Mouse (Mus musculus): Measurements from ENCODE around the gene Syn3. TPM values are rescaled to one million over a fixed set of nuclear protein-coding genes. Genes with fewer than 3 reads are reported as not detected.

Gene Syn3
- polyA plus RNA-seq, 1 experiment: 2.6 TPM

DNA sequence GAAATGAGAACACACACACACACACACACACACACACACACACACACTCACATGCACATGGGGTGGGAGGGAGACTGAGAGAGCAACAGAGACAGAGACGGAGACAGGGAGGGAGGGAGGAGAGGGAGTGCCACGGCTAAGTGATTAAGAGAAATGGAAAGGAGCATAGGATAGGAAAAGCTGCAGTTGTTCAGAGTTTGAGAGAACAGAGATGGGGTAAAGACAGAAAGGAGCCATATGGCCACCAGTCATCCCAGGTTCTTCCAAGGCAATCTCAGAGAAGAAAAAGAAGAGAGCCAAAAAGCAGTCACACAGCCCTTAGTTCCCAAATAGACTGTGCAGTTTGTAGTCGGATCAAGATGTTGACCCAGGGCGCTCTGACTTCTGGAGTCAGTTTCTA, 240.7 kb downstream of the Syn3 start:
- H3K9ac ChIP-seq (ENCODE audit: low read depth, poor library complexity, severe bottlenecking): no peak overlapping the region
- H3K36me3 ChIP-seq (ENCODE audit: control insufficient read depth, insufficient read depth, low read length, poor library complexity, severe bottlenecking): no peaks in the 10 kb centered on the region
- H3K4me3 ChIP-seq (ENCODE audit: low read depth, low read length): no peak overlapping the region
- H3K27me3 ChIP-seq (ENCODE audit: control insufficient read depth, insufficient read depth, low read length, poor library complexity, severe bottlenecking): no peaks in the 10 kb centered on the region
- no peaks in the 10 kb centered on the region for H3K4me1 ChIP-seq (ENCODE audit: control insufficient read depth, insufficient read depth, low read length)
- TF ChIP-seq EP300 (IDR thresholded peaks at IDR 0.05; ENCODE audit: insufficient read depth, low read depth, low read length) (no peak), POLR2A (IDR thresholded peaks at IDR 0.05; ENCODE audit: insufficient read depth, low read length) (no peak), CTCF (IDR thresholded peaks at IDR 0.05; ENCODE audit: low read depth, low read length) (no peak)
- no peak overlapping the region for H3K27ac ChIP-seq (ENCODE audit: insufficient read depth, low read length)
- no peaks in the 10 kb centered on the region for H3K9me3 ChIP-seq (replicated peaks; ENCODE audit: control insufficient read depth, insufficient read depth, low read length, poor library complexity, severe bottlenecking)

DNA sequence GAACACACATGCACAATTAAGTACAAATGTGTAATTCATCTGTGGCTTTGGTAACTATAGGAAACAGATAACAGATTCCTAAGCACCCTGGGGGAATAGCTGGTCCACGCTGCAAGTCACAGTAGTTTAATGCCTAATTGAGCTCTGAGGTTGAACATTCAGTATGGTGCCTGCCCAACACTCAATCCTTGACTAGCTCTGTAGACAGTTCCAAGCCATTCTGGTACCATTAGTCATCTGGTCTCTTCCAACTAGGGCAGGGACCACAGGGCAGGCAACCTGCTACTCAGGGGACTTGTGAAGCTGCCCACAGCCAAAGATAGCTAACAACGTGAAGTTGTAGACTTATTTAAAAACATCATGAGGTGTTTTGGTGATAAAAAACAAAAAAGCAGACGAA, 241.7 kb downstream of the Syn3 start:
- no peak overlapping the region for H3K4me3 ChIP-seq (ENCODE audit: low read depth, low read length)
- no peak overlapping the region for H3K27ac ChIP-seq (ENCODE audit: insufficient read depth, low read length)
- no peaks in the 10 kb centered on the region for H3K36me3 ChIP-seq (ENCODE audit: control insufficient read depth, insufficient read depth, low read length, poor library complexity, severe bottlenecking)
- no peaks in the 10 kb centered on the region for H3K27me3 ChIP-seq (ENCODE audit: control insufficient read depth, insufficient read depth, low read length, poor library complexity, severe bottlenecking)
- H3K9ac ChIP-seq (ENCODE audit: low read depth, poor library complexity, severe bottlenecking): no peak overlapping the region
- TF ChIP-seq EP300 (IDR thresholded peaks at IDR 0.05; ENCODE audit: insufficient read depth, low read depth, low read length): no peak
- no peak for TF ChIP-seq CTCF (IDR thresholded peaks at IDR 0.05; ENCODE audit: low read depth, low read length)
- TF ChIP-seq POLR2A (IDR thresholded peaks at IDR 0.05; ENCODE audit: insufficient read depth, low read length): no peak
- no peaks in the 10 kb centered on the region for H3K4me1 ChIP-seq (ENCODE audit: control insufficient read depth, insufficient read depth, low read length)
- H3K9me3 ChIP-seq (replicated peaks; ENCODE audit: control insufficient read depth, insufficient read depth, low read length, poor library complexity, severe bottlenecking): no peaks in the 10 kb centered on the region

DNA sequence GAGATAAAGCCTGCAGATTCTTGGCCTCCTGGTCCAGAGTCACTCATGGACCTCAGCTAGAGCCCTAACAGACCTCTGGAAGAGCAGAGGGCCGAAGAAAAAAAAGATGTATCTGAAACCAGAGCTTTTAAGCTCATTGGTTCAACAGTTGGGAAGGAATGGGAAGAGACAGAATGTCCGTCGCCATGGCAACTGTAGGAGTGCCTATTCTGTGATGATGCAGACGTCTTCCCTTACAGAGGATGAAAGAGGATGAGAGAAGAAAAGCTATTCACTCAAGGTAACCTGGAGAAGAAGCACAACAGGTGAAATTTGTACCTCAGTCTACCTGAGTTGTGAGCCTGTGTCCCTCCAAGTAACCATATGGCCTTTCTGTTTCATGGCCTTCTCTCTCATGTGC, 242.5 kb downstream of the Syn3 start:
- Histone ChIP-seq H3K36me3 (ENCODE audit: control insufficient read depth, insufficient read depth, low read length, poor library complexity, severe bottlenecking) (no peaks in the 10 kb centered on the region), H3K4me1 (ENCODE audit: control insufficient read depth, insufficient read depth, low read length) (no peaks in the 10 kb centered on the region), H3K27ac (ENCODE audit: insufficient read depth, low read length) (no peak overlapping the region), H3K4me3 (ENCODE audit: low read depth, low read length) (no peak overlapping the region), H3K9me3 (replicated peaks; ENCODE audit: control insufficient read depth, insufficient read depth, low read length, poor library complexity, severe bottlenecking) (no peaks in the 10 kb centered on the region), H3K27me3 (ENCODE audit: control insufficient read depth, insufficient read depth, low read length, poor library complexity, severe bottlenecking) (no peaks in the 10 kb centered on the region), H3K9ac (ENCODE audit: low read depth, poor library complexity, severe bottlenecking) (no peak overlapping the region)
- TF ChIP-seq POLR2A (IDR thresholded peaks at IDR 0.05; ENCODE audit: insufficient read depth, low read length) (no peak), CTCF (IDR thresholded peaks at IDR 0.05; ENCODE audit: low read depth, low read length) (no peak), EP300 (IDR thresholded peaks at IDR 0.05; ENCODE audit: insufficient read depth, low read depth, low read length) (no peak)

DNA sequence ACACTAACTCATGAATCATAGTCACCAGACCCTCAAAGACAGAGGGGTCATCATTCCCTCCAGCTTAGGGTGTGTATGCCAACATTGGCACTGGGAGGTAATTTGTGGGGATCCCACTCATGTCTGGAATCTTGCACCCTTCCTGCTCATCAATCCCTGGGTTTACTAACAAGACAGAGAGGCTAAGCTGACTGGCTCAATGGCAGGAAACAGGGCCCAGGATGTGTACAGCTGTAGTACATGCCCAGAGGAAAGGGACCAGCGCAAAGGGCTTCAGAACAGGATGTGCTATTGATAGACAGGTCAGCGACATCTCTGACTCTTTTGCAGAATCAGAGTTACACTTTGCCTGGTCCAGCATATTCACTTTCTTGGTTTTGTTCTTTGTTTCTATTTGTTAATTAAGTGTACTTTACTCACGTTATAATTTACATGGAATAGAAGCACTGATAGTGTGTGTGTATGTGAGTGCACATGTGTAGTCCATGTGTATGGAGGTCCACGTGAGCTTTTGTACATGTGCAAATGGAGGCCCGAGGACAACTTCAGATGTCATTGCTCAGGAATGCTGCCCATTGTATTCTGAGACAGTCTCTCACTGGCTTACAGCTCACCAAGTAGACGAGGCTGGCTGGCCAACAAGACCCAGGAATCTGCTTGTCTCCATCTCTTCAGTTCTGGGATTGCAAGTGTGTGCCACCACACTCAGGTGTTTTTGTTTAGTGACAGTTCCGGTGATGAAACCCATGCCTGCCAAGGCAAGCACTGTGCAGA, 248.4 kb downstream of the Syn3 start:
- Histone ChIP-seq H3K27ac (ENCODE audit: insufficient read depth, low read length) (no peak overlapping the region), H3K4me1 (ENCODE audit: control insufficient read depth, insufficient read depth, low read length) (no peaks in the 10 kb centered on the region)
- no peak for TF ChIP-seq POLR2A (IDR thresholded peaks at IDR 0.05; ENCODE audit: insufficient read depth, low read length)
- no peak for TF ChIP-seq CTCF (IDR thresholded peaks at IDR 0.05; ENCODE audit: low read depth, low read length)
- TF ChIP-seq EP300 (IDR thresholded peaks at IDR 0.05; ENCODE audit: insufficient read depth, low read depth, low read length): no peak

DNA sequence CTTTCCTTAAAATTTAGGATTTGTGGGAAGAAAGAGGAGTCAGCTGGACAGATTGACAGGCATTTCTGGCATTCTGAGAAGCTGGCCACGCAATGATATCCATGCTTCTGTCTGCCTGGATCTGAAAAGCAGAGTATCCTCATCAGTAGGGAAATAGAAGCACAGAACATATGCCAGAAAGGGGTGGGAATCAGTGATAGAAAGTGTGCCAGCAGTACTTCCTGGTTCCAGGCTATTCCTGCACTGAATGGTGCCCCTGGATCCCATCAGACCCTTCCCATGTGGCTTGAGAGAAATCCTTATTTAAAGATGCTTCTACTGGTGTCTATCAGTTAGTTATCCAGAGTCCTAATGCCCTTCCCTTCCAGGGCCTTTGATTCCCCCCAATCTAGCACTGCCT, 249.4 kb downstream of the Syn3 start:
- H3K4me1 ChIP-seq (ENCODE audit: control insufficient read depth, insufficient read depth, low read length): no peaks in the 10 kb centered on the region
- no peaks in the 10 kb centered on the region for H3K36me3 ChIP-seq (ENCODE audit: control insufficient read depth, insufficient read depth, low read length, poor library complexity, severe bottlenecking)
- no peak overlapping the region for H3K4me3 ChIP-seq (ENCODE audit: low read depth, low read length)
- no peak for TF ChIP-seq POLR2A (IDR thresholded peaks at IDR 0.05; ENCODE audit: insufficient read depth, low read length)
- no peak for TF ChIP-seq EP300 (IDR thresholded peaks at IDR 0.05; ENCODE audit: insufficient read depth, low read depth, low read length)
- TF ChIP-seq CTCF (IDR thresholded peaks at IDR 0.05; ENCODE audit: low read depth, low read length): no peak
- H3K27me3 ChIP-seq (ENCODE audit: control insufficient read depth, insufficient read depth, low read length, poor library complexity, severe bottlenecking): no peaks in the 10 kb centered on the region
- no peaks in the 10 kb centered on the region for H3K9me3 ChIP-seq (replicated peaks; ENCODE audit: control insufficient read depth, insufficient read depth, low read length, poor library complexity, severe bottlenecking)
- no peak overlapping the region for H3K27ac ChIP-seq (ENCODE audit: insufficient read depth, low read length)
- no peak overlapping the region for H3K9ac ChIP-seq (ENCODE audit: low read depth, poor library complexity, severe bottlenecking)

More for the DNA sequence above, 248.4 kb downstream of the Syn3 start:
- no peaks in the 10 kb centered on the region for H3K36me3 ChIP-seq (ENCODE audit: control insufficient read depth, insufficient read depth, low read length, poor library complexity, severe bottlenecking)
- no peaks in the 10 kb centered on the region for H3K27me3 ChIP-seq (ENCODE audit: control insufficient read depth, insufficient read depth, low read length, poor library complexity, severe bottlenecking)
- no peaks in the 10 kb centered on the region for H3K9me3 ChIP-seq (replicated peaks; ENCODE audit: control insufficient read depth, insufficient read depth, low read length, poor library complexity, severe bottlenecking)
- H3K9ac ChIP-seq (ENCODE audit: low read depth, poor library complexity, severe bottlenecking): no peak overlapping the region
- no peak overlapping the region for H3K4me3 ChIP-seq (ENCODE audit: low read depth, low read length)

DNA sequence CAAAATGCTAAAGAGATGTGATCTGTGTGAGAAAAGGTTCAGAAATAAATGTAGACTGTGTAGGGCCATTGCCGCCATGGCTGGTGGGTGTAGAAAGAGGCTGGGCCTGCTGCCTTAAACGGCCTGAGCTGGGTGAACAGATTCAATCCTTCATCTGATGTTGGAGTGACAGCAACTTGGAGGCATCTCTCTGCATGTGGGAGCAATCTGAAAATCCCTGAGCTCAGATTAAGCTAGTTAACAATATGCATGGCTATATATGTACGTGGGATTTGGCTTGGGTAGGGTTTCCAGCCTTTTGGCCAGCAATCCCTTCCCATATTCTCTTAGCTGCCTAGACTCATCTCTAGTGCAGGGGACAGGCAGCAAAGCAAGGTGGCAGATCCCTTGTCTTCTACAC, 249.9 kb downstream of the Syn3 start:
- TF ChIP-seq POLR2A (IDR thresholded peaks at IDR 0.05; ENCODE audit: insufficient read depth, low read length): no peak
- TF ChIP-seq EP300 (IDR thresholded peaks at IDR 0.05; ENCODE audit: insufficient read depth, low read depth, low read length): no peak
- no peak for TF ChIP-seq CTCF (IDR thresholded peaks at IDR 0.05; ENCODE audit: low read depth, low read length)
- no peaks in the 10 kb centered on the region for H3K4me1 ChIP-seq (ENCODE audit: control insufficient read depth, insufficient read depth, low read length)
- no peaks in the 10 kb centered on the region for H3K27me3 ChIP-seq (ENCODE audit: control insufficient read depth, insufficient read depth, low read length, poor library complexity, severe bottlenecking)
- no peak overlapping the region for H3K27ac ChIP-seq (ENCODE audit: insufficient read depth, low read length)
- no peaks in the 10 kb centered on the region for H3K36me3 ChIP-seq (ENCODE audit: control insufficient read depth, insufficient read depth, low read length, poor library complexity, severe bottlenecking)
- no peak overlapping the region for H3K9ac ChIP-seq (ENCODE audit: low read depth, poor library complexity, severe bottlenecking)
- H3K9me3 ChIP-seq (replicated peaks; ENCODE audit: control insufficient read depth, insufficient read depth, low read length, poor library complexity, severe bottlenecking): no peaks in the 10 kb centered on the region
- no peak overlapping the region for H3K4me3 ChIP-seq (ENCODE audit: low read depth, low read length)

All from ES-Bruce4 (cell line).